Mouse (Mus musculus) retina, postnatal 7 days (tissue): ENCODE measurements around the gene Lrrc29.

Experiments
- DNase-seq: peaks from one replicate; pipeline ENCODE4 v3.0.0-alpha.2; 2012; ENCODE audit warnings: low read depth, low spot score

Lrrc29 gene

DNA sequence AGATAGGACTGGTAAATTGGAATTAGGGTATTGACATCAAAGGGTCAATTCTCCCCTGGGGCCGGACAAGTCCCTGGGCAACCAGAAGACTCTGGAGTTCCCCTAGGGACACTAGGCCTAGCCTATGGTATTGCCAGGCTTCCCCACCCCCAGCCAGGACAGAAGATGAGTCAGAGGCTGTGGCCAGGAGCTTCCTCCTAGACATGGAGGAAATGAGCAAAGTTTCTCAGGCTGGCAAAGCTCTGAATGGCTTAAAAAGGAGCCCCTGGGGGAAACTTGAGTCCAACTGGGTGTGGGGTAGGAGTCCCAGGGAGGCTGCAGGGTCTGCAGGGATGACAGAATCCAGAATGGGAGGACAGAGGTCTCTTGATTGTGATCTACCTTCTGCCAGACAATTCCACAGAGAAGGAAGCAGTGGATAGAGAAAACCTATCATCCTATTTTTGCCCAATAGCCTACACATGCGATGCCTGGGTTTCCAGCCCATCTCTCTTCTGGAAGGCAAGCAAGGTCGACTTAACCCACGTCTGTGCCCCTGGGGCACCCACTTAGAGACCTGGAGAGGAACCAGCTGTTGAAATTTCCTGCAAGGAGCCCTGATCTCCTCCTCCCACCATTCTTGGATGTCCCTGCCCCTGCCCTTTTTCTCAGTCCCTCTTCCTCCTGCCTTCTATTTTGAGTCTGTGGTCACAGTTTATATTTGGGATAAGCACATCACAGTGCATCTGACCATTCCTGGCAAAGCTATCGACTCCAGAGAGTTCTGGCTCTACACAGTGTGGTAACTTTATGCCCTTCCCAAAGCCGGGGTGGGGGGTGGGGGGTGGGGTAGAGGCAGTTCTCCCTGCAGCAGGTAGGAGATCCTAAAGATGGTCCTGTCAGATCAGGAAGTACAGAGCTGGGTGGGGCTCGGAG lies 19.2 kb upstream of the Lrrc29 start:
- DNase-seq: no peak

DNA sequence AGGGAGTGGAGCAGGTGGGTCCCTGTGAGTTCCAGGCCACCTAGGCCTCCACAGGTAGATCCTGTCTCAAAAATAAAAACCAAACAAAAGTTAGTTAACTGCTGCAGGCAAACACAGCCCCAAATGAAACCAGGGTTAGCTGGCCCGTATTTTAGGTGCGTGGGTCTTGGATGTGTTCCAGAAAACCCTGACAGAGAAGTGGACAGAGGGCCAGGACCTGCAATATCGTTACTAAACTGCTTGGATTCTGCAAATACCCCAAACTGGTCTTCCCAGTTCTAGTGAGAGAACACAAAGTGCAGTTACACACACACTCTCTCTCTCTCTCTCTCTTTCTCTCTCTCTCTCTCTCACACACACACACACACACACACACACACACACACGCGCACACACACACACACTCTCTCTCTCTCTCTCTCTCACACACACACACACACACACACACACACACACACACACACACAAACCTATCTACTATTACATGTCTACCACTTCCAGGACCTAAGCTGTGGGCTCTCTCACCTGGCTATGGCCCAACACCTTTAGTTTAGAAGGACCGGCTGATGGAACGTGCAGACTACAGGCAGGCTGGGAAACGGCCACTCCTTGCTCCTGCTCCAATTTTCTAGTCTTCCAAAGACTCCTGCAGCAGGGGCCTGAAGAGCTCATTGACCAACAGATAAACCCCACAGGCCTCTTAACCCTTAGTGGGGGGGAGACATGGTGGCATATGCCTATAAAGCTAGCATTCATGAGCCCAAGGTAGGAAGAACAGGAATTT lies 17.9 kb upstream of the Lrrc29 start:
- DNase-seq: no peak

DNA sequence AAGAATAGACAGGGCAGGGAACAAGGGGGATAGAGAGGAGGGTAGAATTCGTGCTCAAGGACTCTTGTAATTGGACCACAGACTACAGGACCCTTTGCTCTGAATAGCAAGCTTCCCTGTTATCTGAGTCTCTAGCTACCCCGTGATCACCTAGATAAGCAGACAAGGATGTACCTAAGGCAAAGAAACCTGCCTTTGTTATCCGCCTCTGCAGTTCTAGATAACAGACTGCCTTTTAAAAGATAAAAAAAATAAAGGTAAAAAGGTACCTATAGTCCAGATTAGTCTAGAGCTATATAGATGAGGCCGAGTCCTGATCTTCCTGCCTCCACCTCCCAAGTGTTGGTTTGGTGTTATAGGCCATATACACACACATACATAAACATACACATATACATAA lies 16.7 kb upstream of the Lrrc29 start:
- no peak for DNase-seq

- DNase-seq: no peak
Measured at GRCm38 (mm10) chr8:105341399-105341798, 15.3 kb upstream of the Lrrc29 start.

GRCm38 (mm10) chr8:105339886-105340635 lies 14.0 kb upstream of the Lrrc29 start:
- no peak for DNase-seq

- DNase-seq: no peak
Measured at GRCm38 (mm10) chr8:105338992-105339391, 12.9 kb upstream of the Lrrc29 start.

DNA sequence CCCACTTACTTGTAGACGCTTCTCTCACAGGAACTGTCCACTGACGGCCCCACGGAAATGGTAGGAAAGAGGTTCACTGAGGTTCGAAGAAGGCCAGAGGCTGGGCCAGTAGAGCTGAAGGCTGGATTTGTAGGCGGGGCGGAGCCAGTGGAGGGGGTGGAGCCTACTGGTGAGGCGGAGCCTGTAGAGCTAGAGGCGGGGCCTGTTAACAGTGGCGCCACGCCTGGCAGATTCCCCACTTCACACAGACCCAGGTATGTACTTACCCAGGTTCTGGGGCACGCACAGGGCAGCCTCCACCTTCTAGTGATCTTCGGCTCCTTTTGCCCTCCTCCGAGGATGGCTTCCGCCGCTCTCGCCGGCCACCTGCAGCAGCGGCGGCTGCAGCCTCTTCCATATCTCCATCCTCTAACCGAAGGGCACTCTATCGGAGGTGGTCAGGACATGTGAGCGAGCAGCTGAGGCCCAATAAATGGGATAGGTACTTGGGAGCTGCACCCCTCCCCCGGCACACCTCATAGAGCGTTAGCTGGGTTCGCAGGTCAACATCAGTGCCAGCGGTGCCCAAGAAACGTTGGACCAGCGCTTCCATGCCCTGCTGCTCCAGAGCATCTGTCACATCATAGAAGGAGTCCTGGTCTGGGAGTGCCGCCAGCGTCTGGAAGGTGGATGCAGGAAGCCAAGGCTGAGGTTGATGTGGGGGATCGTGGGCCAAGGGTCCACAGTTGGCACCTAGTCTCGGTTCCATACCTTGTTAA lies 10.5 kb upstream of the Lrrc29 start:
- DNase-seq: no peak

- DNase-seq: no peak
Measured at GRCm38 (mm10) chr8:105332523-105332922, 6.4 kb upstream of the Lrrc29 start.

GRCm38 (mm10) chr8:105331931-105332330 lies 5.9 kb upstream of the Lrrc29 start:
- DNase-seq: no peak

GRCm38 (mm10) chr8:105331469-105331868 lies 5.4 kb upstream of the Lrrc29 start:
- no peak for DNase-seq

DNA sequence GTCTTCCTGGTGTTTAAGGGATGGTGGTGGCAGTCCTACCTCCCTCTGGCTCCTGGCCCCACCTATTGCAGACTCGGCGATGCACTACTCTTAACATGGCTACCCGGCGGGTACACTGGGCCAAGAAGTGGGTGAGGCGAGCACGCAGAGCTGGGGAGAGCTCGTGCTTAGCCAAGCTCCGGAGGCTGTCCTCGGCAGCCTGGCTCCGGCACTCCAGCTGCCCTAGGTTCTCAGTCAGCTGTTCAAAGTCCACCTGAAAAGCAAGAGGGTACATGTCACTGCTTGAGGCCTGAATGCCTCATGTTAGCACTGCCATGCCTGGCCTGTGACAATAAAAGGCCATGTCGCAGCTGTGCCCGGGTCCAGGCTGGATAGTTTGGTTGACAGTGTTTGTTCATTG lies 4.2 kb upstream of the Lrrc29 start:
- no peak for DNase-seq

DNA sequence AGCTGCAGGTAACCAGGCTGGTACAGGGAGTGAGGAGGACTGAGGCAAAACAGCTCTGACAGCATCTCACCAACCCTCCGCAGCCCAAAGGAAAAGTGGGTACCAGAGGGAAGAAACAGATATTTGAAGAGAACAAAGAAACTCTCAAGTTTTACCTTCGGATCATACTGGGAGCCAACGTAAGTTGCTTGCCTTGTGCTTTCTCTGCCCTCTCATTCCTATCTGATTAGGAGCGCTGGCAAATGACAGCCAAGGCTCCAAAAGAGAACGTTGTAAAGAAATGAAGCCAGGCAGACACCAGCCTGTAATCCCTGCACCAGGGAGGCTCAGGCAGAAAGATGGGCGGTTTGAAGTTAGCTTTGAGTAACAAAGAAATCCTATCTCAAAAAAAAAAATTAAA lies 890 bp upstream of the Lrrc29 start:
- DNase-seq: no peak

DNA sequence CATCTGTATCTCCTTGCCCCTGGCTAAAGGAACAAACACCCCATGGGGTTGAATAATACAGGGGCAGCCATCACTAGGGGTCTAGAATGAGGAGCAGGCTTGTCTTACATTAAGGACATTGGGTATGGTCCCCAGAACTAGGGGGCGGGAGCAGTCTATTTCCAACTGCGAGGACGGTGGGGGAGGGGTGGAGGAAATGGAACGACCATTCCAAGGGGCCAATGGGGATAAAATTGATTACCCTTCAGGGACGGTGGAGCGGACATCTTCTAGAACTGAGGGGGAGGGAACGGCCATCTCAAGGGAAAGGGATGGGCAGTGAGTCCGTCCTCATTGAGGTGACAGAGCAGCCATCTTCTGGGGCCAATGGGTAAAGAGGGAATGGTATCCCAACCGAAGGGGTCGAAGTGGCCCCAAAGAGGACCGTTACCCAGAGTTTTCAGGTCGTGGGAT lies 411 bp downstream of the Lrrc29 start:
- DNase-seq: no peak

DNA sequence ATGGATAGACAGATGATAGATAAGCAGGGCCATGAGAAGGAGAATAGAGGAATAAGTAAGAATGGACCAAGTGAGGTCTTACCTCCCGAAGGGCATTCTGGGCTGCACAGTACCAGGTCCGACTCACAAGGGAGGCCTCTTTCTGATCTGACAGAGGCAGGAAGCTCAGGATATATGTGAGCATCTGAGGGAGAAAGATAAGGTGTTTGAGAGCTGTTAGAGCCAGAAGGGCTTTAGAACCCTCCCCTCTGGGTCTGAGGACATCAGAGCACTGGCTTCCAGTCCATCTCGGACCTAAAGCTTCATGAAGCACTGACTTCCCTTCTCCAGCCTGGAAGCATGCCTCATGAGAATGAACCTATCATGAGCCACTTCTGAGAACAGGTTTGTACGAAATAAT lies 2.9 kb downstream of the Lrrc29 start:
- DNase-seq: no peak

- DNase-seq: no peak
Measured at GRCm38 (mm10) chr8:105318662-105319190, 7.4 kb downstream of the Lrrc29 start.

GRCm38 (mm10) chr8:105317941-105318340 lies 8.1 kb downstream of the Lrrc29 start:
- DNase-seq: no peak

GRCm38 (mm10) chr8:105315073-105315769 lies 10.9 kb downstream of the Lrrc29 start:
- no peak for DNase-seq

- no peak for DNase-seq
Measured at GRCm38 (mm10) chr8:105313622-105314402, 12.3 kb downstream of the Lrrc29 start.

DNA sequence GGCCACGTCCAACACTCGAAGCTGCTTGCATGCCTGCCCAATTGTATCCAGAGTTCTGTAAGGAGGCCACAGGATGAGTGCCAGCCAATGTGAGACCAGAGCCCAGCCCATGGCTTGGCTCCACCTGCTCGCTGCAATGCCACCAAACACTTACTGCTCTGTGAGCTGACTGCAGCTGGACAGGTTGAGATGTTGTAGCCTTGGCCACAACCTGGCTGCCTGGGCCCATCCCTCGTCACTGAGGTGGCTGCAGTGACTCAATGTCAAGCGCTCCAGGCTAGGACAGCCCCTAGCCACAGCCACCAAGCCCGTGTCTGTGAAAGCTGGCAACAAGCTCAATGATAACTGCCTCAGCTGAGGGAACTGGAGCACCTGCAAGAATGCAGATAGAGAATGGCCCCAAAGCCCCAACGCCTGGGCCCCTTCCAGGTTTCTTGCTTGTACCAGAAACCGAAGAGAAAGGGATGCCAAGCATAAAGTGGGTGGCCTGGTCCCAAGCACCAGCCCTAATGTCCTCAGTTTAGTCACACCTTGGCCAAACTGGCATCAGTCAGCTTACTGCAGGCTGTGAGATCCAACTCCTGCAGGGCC lies 13.1 kb downstream of the Lrrc29 start:
- no peak for DNase-seq
